Mouse (Mus musculus) E14TG2a.4 (cell line): Measurements from ENCODE around the gene Myh9.
"Not testable (repeated sequence)": the region's sequence is repeated elsewhere in the genome, so short reads cannot be mapped to it uniquely, and the experiment has no call there.

Experiments
- CTCF ChIP-seq: conservative IDR thresholded peaks from 2 replicates; pipeline ENCODE4 v1.5.1; 2014; ENCODE audit warnings: low read length
- NANOG ChIP-seq: IDR thresholded peaks from 2 replicates; pipeline ENCODE4 v1.6.1; 2014; ENCODE audit warnings: borderline replicate concordance, low read length, mixed read lengths
- POU5F1 ChIP-seq: IDR thresholded peaks from 2 replicates; pipeline ENCODE4 v1.6.1; 2014; ENCODE audit warnings: low read length, borderline replicate concordance

GRCm38 (mm10) chr15:77721509-77721908 lies 120.5 kb downstream of the Myh9 start:
- TF ChIP-seq CTCF, NANOG, POU5F1: not testable (repeated sequence)
